Mouse (Mus musculus) heart, postnatal 0 days (tissue): ENCODE measurements around the gene Dmrtb1. TPM values are rescaled to one million over a fixed set of nuclear protein-coding genes. Genes with fewer than 3 reads are reported as not detected.

Experiments used
- ATAC-seq: fragments of 200-750 bp; cut with Nextera tagmentation; 2 replicates; pipeline ENCODE4 v1.8.0; 2017; ENCODE audit warnings: low read depth, moderate number of reproducible peaks, moderate library complexity; ENCODE audit not compliant: insufficient read depth
- DNase-seq: peaks from one replicate; pipeline ENCODE4 v3.0.0-alpha.2; 2016; ENCODE audit warnings: low spot score
- H3K27ac ChIP-seq: fragments of 300-500 bp; sonication (generic); 2 replicates; pipeline ENCODE4 v1.5.1; 2014; ENCODE audit warnings: low read depth, mild to moderate bottlenecking
- H3K27me3 ChIP-seq: fragments of 300-500 bp; sonication (generic); 2 replicates; pipeline ENCODE4 v1.6.1; 2014; ENCODE audit warnings: low read length, mixed read lengths; ENCODE audit not compliant: control insufficient read depth, insufficient read depth
- H3K36me3 ChIP-seq: fragments of 300-500 bp; sonication (generic); replicated peaks from 2 replicates; pipeline ENCODE4 v1.6.1; 2014; ENCODE audit warnings: low read length, mixed read lengths; ENCODE audit not compliant: control insufficient read depth, insufficient read depth
- H3K4me1 ChIP-seq: fragments of 300-500 bp; sonication (generic); 2 replicates; pipeline ENCODE4 v1.6.1; 2014; ENCODE audit warnings: antibody characterized with exemption; ENCODE audit not compliant: control insufficient read depth, insufficient read depth
- H3K4me2 ChIP-seq: fragments of 300-500 bp; sonication (generic); 2 replicates; pipeline ENCODE4 v1.6.1; 2014; ENCODE audit warnings: low read depth, mild to moderate bottlenecking, low read length, moderate library complexity
- H3K4me3 ChIP-seq: fragments of 300-500 bp; sonication (generic); 2 replicates; pipeline ENCODE4 v1.5.1; 2014; ENCODE audit warnings: low read depth, low read length
- H3K9ac ChIP-seq: fragments of 300-500 bp; sonication (generic); replicated peaks from 2 replicates; pipeline ENCODE4 v1.6.1; 2014; ENCODE audit warnings: low read depth, low read length, mixed read lengths
- H3K9me3 ChIP-seq: fragments of 300-500 bp; sonication (generic); replicated peaks from 2 replicates; pipeline ENCODE4 v1.6.1; 2016; ENCODE audit warnings: low read length; ENCODE audit not compliant: control insufficient read depth
- CTCF ChIP-seq: IDR thresholded peaks from 2 replicates; pipeline ENCODE4 v1.5.1; 2016; ENCODE audit warnings: antibody characterized with exemption, control low read depth, low read depth
- EP300 ChIP-seq: IDR thresholded peaks from 2 replicates; pipeline ENCODE4 v1.6.1; 2016; ENCODE audit warnings: antibody characterized with exemption, low read depth
- WGBS: fragments of 180-500 bp; shearing (Covaris S2); extraction: QIAGEN DNeasy Blood & Tissue Kit; methylation state at CpG from one replicate; pipeline ENCODE4 v1.1.7; 2014; 5-methylcytosine and 5-hydroxymethylcytosine counted together
- polyA plus RNA-seq: library from polyadenylated mRNA; unstranded; fragments of >200 nt; fragmentation: Nextera tagmentation; extraction: Ambion mirVana; gene quantifications from 2 replicates; pipeline ENCODE4 v1.2.1, GENCODE M21; 2015
- total RNA-seq: library from RNA; depleted of rRNA; stranded (reverse); fragments of >200 nt; gene quantifications from 2 replicates; pipeline ENCODE4 v1.2.3, GENCODE M21; 2014; ENCODE audit warnings: low replicate concordance

Gene Dmrtb1
- total and polyA plus RNA-seq, 2 experiments from 2014 or later: not detected

- Histone ChIP-seq H3K4me2 (no peak overlapping the region), H3K27me3 (no peaks in the 10 kb centered on the region), H3K9me3 (no peaks in the 10 kb centered on the region), H3K27ac (no peak overlapping the region), H3K4me3 (no peak overlapping the region), H3K4me1 (no peaks in the 10 kb centered on the region), H3K36me3 (no peaks in the 10 kb centered on the region), H3K9ac (no peak overlapping the region)
- DNase-seq (no peak), ATAC-seq (no peak)
- TF ChIP-seq EP300 (no peak), CTCF (no peak)
- 68% methylated on average over 9 of the region's 9 CpGs for WGBS
Observed at GRCm38 (mm10) chr4:107716754-107717299, 32.8 kb upstream of the Dmrtb1 start.

GRCm38 (mm10) chr4:107706884-107707283 is 22.9 kb upstream of the Dmrtb1 start:
- ATAC-seq (no peak), DNase-seq (no peak)
- no peak overlapping the region for H3K9ac ChIP-seq
- TF ChIP-seq CTCF (no peak), EP300 (no peak)
- H3K4me2 ChIP-seq: no peak overlapping the region
- WGBS: 73% methylated on average over 4 of the region's 4 CpGs
- H3K4me3 ChIP-seq: no peak overlapping the region
- H3K4me1 ChIP-seq: no peaks in the 10 kb centered on the region
- no peaks in the 10 kb centered on the region for H3K27me3 ChIP-seq
- no peak overlapping the region for H3K27ac ChIP-seq
- H3K9me3 ChIP-seq: no peaks in the 10 kb centered on the region; the same call in 1 of the 2 replicates
- no peaks in the 10 kb centered on the region for H3K36me3 ChIP-seq

- whole genome bisulfite sequencing: 68% methylated on average over 1 of the region's 1 CpGs
- TF ChIP-seq EP300: no peak
- TF ChIP-seq CTCF: peak; percentile 33
- H3K4me1 ChIP-seq: no peaks in the 10 kb centered on the region
- H3K27ac ChIP-seq: no peak overlapping the region
- no peak for ATAC-seq
- no peak overlapping the region for H3K4me2 ChIP-seq
- H3K4me3 ChIP-seq: no peak overlapping the region
- H3K36me3 ChIP-seq: no peaks in the 10 kb centered on the region
- no peak for DNase-seq
- no peaks in the 10 kb centered on the region for H3K27me3 ChIP-seq
- no peaks in the 10 kb centered on the region; the same call in 1 of the 2 replicates for H3K9me3 ChIP-seq
- H3K9ac ChIP-seq: no peak overlapping the region
Observed at GRCm38 (mm10) chr4:107704185-107704584, 20.2 kb upstream of the Dmrtb1 start.

GRCm38 (mm10) chr4:107701679-107702078 is 17.6 kb upstream of the Dmrtb1 start:
- Histone ChIP-seq H3K4me2 (no peak overlapping the region), H3K36me3 (no peaks in the 10 kb centered on the region), H3K27ac (no peak overlapping the region), H3K4me1 (no peaks in the 10 kb centered on the region), H3K27me3 (no peaks in the 10 kb centered on the region), H3K9ac (no peak overlapping the region), H3K9me3 (no peaks in the 10 kb centered on the region; the same call in 1 of the 2 replicates), H3K4me3 (no peak overlapping the region)
- no peak for TF ChIP-seq CTCF
- no peak for TF ChIP-seq EP300
- ATAC-seq (no peak), DNase-seq (no peak)
- 74% methylated on average over 11 of the region's 11 CpGs for WGBS

GRCm38 (mm10) chr4:107701116-107701515 is 17.1 kb upstream of the Dmrtb1 start:
- DNase-seq: no peak
- H3K9ac ChIP-seq: no peak overlapping the region
- no peaks in the 10 kb centered on the region for H3K36me3 ChIP-seq
- no peak for ATAC-seq
- no peak overlapping the region for H3K4me2 ChIP-seq
- H3K27me3 ChIP-seq: no peaks in the 10 kb centered on the region
- H3K27ac ChIP-seq: no peak overlapping the region
- H3K4me3 ChIP-seq: no peak overlapping the region
- no peaks in the 10 kb centered on the region for H3K4me1 ChIP-seq
- WGBS: 33% methylated on average over 11 of the region's 11 CpGs
- TF ChIP-seq CTCF (peak; percentile 35), EP300 (no peak)
- H3K9me3 ChIP-seq: no peaks in the 10 kb centered on the region; the same call in 1 of the 2 replicates

GRCm38 (mm10) chr4:107699271-107699670 is 15.2 kb upstream of the Dmrtb1 start:
- H3K27ac ChIP-seq: no peak overlapping the region
- no peak overlapping the region for H3K4me3 ChIP-seq
- H3K27me3 ChIP-seq: no peaks in the 10 kb centered on the region
- H3K4me2 ChIP-seq: no peak overlapping the region
- H3K9me3 ChIP-seq: no peaks in the 10 kb centered on the region; the same call in 1 of the 2 replicates
- H3K36me3 ChIP-seq: no peaks in the 10 kb centered on the region
- no peak overlapping the region for H3K9ac ChIP-seq
- no peaks in the 10 kb centered on the region for H3K4me1 ChIP-seq
- WGBS: 81% methylated on average over 9 of the region's 9 CpGs
- no peak for DNase-seq
- TF ChIP-seq EP300: no peak
- no peak for TF ChIP-seq CTCF
- no peak for ATAC-seq
